Mouse (Mus musculus) liver, embryonic 11.5 days (tissue): ENCODE measurements around the gene Cnot1. TPM values are rescaled to one million over a fixed set of nuclear protein-coding genes. Genes with fewer than 3 reads are reported as not detected.
A peak's percentile ranks its signal among the peaks of the same experiment; 100 is the strongest.
"Not testable (repeated sequence)": the region's sequence is repeated elsewhere in the genome, so short reads cannot be mapped to it uniquely, and the experiment has no call there.

Source experiments
- ATAC-seq: fragments of 200-750 bp; cut with Nextera tagmentation; replicated peaks from 2 replicates; pipeline ENCODE4 v1.8.0; 2017; ENCODE audit warnings: moderate number of reproducible peaks, mild to moderate bottlenecking, moderate TSS enrichment, moderate library complexity; ENCODE audit not compliant: low FRiP score
- DNase-seq: peaks from one replicate; pipeline ENCODE4 v3.0.0-alpha.2; 2017; ENCODE audit warnings: low spot score
- H3K27ac ChIP-seq: fragments of 300-500 bp; sonication (generic); 2 replicates; pipeline ENCODE4 v1.5.1; 2014; ENCODE audit warnings: mild to moderate bottlenecking, low read depth, low read length, control low read depth
- H3K27me3 ChIP-seq: fragments of 300-500 bp; sonication (generic); replicated peaks from 2 replicates; pipeline ENCODE4 v1.6.1; 2014; ENCODE audit warnings: low read length, mixed read lengths; ENCODE audit not compliant: control insufficient read depth, insufficient read depth
- H3K36me3 ChIP-seq: fragments of 300-500 bp; sonication (generic); 2 replicates; pipeline ENCODE4 v1.6.1; 2014; ENCODE audit warnings: mild to moderate bottlenecking, low read length, moderate library complexity, mixed read lengths; ENCODE audit not compliant: control insufficient read depth, insufficient read depth
- H3K4me1 ChIP-seq: fragments of 300-500 bp; sonication (generic); replicated peaks from 2 replicates; pipeline ENCODE4 v1.6.1; 2014; ENCODE audit warnings: low read length, mixed read lengths; ENCODE audit not compliant: control insufficient read depth, insufficient read depth
- H3K4me2 ChIP-seq: fragments of 300-500 bp; sonication (generic); 2 replicates; pipeline ENCODE4 v1.6.1; 2014; ENCODE audit warnings: mild to moderate bottlenecking, control low read depth, moderate library complexity
- H3K4me3 ChIP-seq: fragments of 300-500 bp; sonication (generic); 2 replicates; pipeline ENCODE4 v1.5.1; 2014; ENCODE audit warnings: low read depth, low read length, control low read depth
- H3K9ac ChIP-seq: fragments of 300-500 bp; sonication (generic); 2 replicates; pipeline ENCODE4 v1.6.1; 2014; ENCODE audit warnings: low read depth, low read length, control low read depth
- H3K9me3 ChIP-seq: fragments of 300-500 bp; sonication (generic); 2 replicates; pipeline ENCODE4 v1.6.1; 2016; ENCODE audit warnings: low read length, inconsistent platforms, mixed read lengths; ENCODE audit not compliant: control insufficient read depth
- WGBS: fragments of 180-500 bp; shearing (Covaris S2); extraction: QIAGEN DNeasy Blood & Tissue Kit; methylation state at CpG from one replicate; pipeline ENCODE4 v1.1.7; 2014; 5-methylcytosine and 5-hydroxymethylcytosine counted together
- polyA plus RNA-seq: library from polyadenylated mRNA; unstranded; fragments of >200 nt; fragmentation: Nextera tagmentation; extraction: Ambion mirVana; gene quantifications from 2 replicates; pipeline ENCODE4 v1.2.1, GENCODE M21; 2014

Cnot1 gene
- polyA plus RNA-seq, 1 experiment from 2014 or later = 94.4 TPM

- H3K36me3 ChIP-seq = peaks cover 11% of the 10 kb centered on the region; the same call in 1 of the 2 replicates
- H3K4me3 ChIP-seq = no peak overlapping the region
- no peaks in the 10 kb centered on the region for H3K9me3 ChIP-seq
- peak; percentile 19; the same call in 1 of the 2 replicates for ATAC-seq
- WGBS = 93% methylated on average over 6 of the region's 6 CpGs
- H3K27ac ChIP-seq = no peak overlapping the region
- H3K4me1 ChIP-seq = peaks cover 16% of the 10 kb centered on the region
- no peak for DNase-seq
- H3K27me3 ChIP-seq = no peaks in the 10 kb centered on the region
- H3K4me2 ChIP-seq = no peak overlapping the region
- H3K9ac ChIP-seq = no peak overlapping the region
Measured at GRCm38 (mm10) chr8:95799117-95799516, 8.1 kb downstream of the Cnot1 start.

- WGBS = 88% methylated on average over 5 of the region's 5 CpGs
- H3K4me1 ChIP-seq, H3K9me3 ChIP-seq, H3K9ac ChIP-seq, H3K27ac ChIP-seq, H3K4me3 ChIP-seq, H3K27me3 ChIP-seq, ATAC-seq, H3K36me3 ChIP-seq, H3K4me2 ChIP-seq, DNase-seq: not testable (repeated sequence)
Measured at GRCm38 (mm10) chr8:95795333-95796061, 11.8 kb downstream of the Cnot1 start.

- Histone ChIP-seq H3K9ac (no peak overlapping the region), H3K9me3 (no peaks in the 10 kb centered on the region), H3K36me3 (peaks cover 46% of the 10 kb centered on the region), H3K4me3 (no peak overlapping the region), H3K4me2 (no peak overlapping the region), H3K27ac (no peak overlapping the region), H3K27me3 (no peaks in the 10 kb centered on the region), H3K4me1 (no peaks in the 10 kb centered on the region)
- WGBS = 85% methylated on average over 3 of the region's 4 CpGs
- DNase-seq (no peak), ATAC-seq (no peak)
Measured at GRCm38 (mm10) chr8:95785591-95785990, 21.7 kb downstream of the Cnot1 start.

- H3K4me2 ChIP-seq = no peak overlapping the region
- H3K9ac ChIP-seq = no peak overlapping the region
- H3K4me1 ChIP-seq = no peaks in the 10 kb centered on the region
- 0 out of 2 replicates have a peak, but pooled peaks cover 2% of the 10 kb centered on the region for H3K9me3 ChIP-seq
- no peak for ATAC-seq
- DNase-seq = no peak
- H3K36me3 ChIP-seq = peaks cover 48% of the 10 kb centered on the region
- no peak overlapping the region for H3K4me3 ChIP-seq
- H3K27me3 ChIP-seq = no peaks in the 10 kb centered on the region
- no peak overlapping the region for H3K27ac ChIP-seq
Measured at GRCm38 (mm10) chr8:95782628-95783027, 24.6 kb downstream of the Cnot1 start.

GRCm38 (mm10) chr8:95781775-95782174 lies 25.5 kb downstream of the Cnot1 start:
- WGBS = 95% methylated on average over 2 of the region's 2 CpGs
- Histone ChIP-seq H3K4me1 (no peaks in the 10 kb centered on the region), H3K4me3 (no peak overlapping the region), H3K36me3 (peaks cover 44% of the 10 kb centered on the region), H3K9ac (no peak overlapping the region), H3K27ac (no peak overlapping the region), H3K9me3 (0 out of 2 replicates have a peak, but pooled peaks cover 2% of the 10 kb centered on the region), H3K27me3 (no peaks in the 10 kb centered on the region), H3K4me2 (no peak overlapping the region)
- DNase-seq = no peak
- ATAC-seq = no peak

- H3K36me3 ChIP-seq = peaks cover 40% of the 10 kb centered on the region
- no peak overlapping the region for H3K27ac ChIP-seq
- ATAC-seq (no peak), DNase-seq (no peak)
- no peaks in the 10 kb centered on the region for H3K27me3 ChIP-seq
- no peak overlapping the region for H3K9ac ChIP-seq
- no peak overlapping the region for H3K4me2 ChIP-seq
- H3K4me3 ChIP-seq = no peak overlapping the region
- 91% methylated on average over 3 of the region's 3 CpGs for WGBS
- H3K4me1 ChIP-seq = no peaks in the 10 kb centered on the region
- 0 out of 2 replicates have a peak, but pooled peaks cover 2% of the 10 kb centered on the region for H3K9me3 ChIP-seq
Measured at GRCm38 (mm10) chr8:95781085-95781484, 26.2 kb downstream of the Cnot1 start.

- ATAC-seq = no peak
- Histone ChIP-seq H3K4me2 (no peak overlapping the region), H3K9ac (no peak overlapping the region), H3K36me3 (peaks cover 44% of the 10 kb centered on the region), H3K27me3 (no peaks in the 10 kb centered on the region), H3K4me1 (0 out of 2 replicates have a peak, but pooled peaks cover 4% of the 10 kb centered on the region), H3K4me3 (no peak overlapping the region), H3K27ac (no peak overlapping the region), H3K9me3 (no peaks in the 10 kb centered on the region)
- WGBS = 92% methylated on average over 1 of the region's 1 CpGs
- no peak for DNase-seq
Measured at GRCm38 (mm10) chr8:95764133-95764532, 43.1 kb downstream of the Cnot1 start.

- no peak for DNase-seq
- Histone ChIP-seq H3K9me3 (no peaks in the 10 kb centered on the region), H3K4me3 (no peak overlapping the region), H3K36me3 (peaks cover 43% of the 10 kb centered on the region), H3K9ac (no peak overlapping the region), H3K4me1 (0 out of 2 replicates have a peak, but pooled peaks cover 4% of the 10 kb centered on the region), H3K27ac (no peak overlapping the region), H3K27me3 (no peaks in the 10 kb centered on the region), H3K4me2 (no peak overlapping the region)
- ATAC-seq = no peak
- 47% methylated on average over 6 of the region's 6 CpGs for WGBS
Measured at GRCm38 (mm10) chr8:95760323-95760722, 46.9 kb downstream of the Cnot1 start.

- Histone ChIP-seq H3K9ac (no peak overlapping the region), H3K4me2 (no peak overlapping the region), H3K4me1 (no peaks in the 10 kb centered on the region), H3K9me3 (no peaks in the 10 kb centered on the region), H3K27ac (no peak overlapping the region), H3K27me3 (no peaks in the 10 kb centered on the region), H3K36me3 (peaks cover 40% of the 10 kb centered on the region), H3K4me3 (no peak overlapping the region)
- WGBS = 94% methylated on average over 1 of the region's 1 CpGs
- DNase-seq (no peak), ATAC-seq (no peak)
Measured at GRCm38 (mm10) chr8:95751924-95752323, 55.3 kb downstream of the Cnot1 start.
